Mouse (Mus musculus) hindbrain, postnatal 0 days (tissue): ENCODE data around the gene Slco1c1. TPM values are rescaled to one million over a fixed set of nuclear protein-coding genes. Genes with fewer than 3 reads are reported as not detected.

Experiments
- ATAC-seq: fragments of 200-750 bp; cut with Nextera tagmentation; 2 replicates; pipeline ENCODE4 v1.8.0; 2017; ENCODE audit warnings: mild to moderate bottlenecking, moderate TSS enrichment, moderate library complexity
- DNase-seq: peaks from one replicate; pipeline ENCODE4 v3.0.0-alpha.2; 2015; ENCODE audit warnings: low spot score
- H3K27ac ChIP-seq: fragments of 300-500 bp; sonication (generic); 2 replicates; pipeline ENCODE4 v1.5.1; 2014; ENCODE audit warnings: mild to moderate bottlenecking
- H3K27me3 ChIP-seq: fragments of 300-500 bp; sonication (generic); 2 replicates; pipeline ENCODE4 v1.6.1; 2014; ENCODE audit warnings: low read length, mixed read lengths; ENCODE audit not compliant: insufficient read depth
- H3K36me3 ChIP-seq: fragments of 300-500 bp; sonication (generic); 2 replicates; pipeline ENCODE4 v1.6.1; 2014; ENCODE audit warnings: low read length, mixed read lengths; ENCODE audit not compliant: insufficient read depth
- H3K4me1 ChIP-seq: fragments of 300-500 bp; sonication (generic); 2 replicates; pipeline ENCODE4 v1.6.1; 2014; ENCODE audit warnings: antibody characterized with exemption, low read length, mixed read lengths; ENCODE audit not compliant: insufficient read depth
- H3K4me2 ChIP-seq: fragments of 300-500 bp; sonication (generic); 2 replicates; pipeline ENCODE4 v1.6.1; 2014; ENCODE audit warnings: low read depth, mild to moderate bottlenecking, low read length, moderate library complexity, mixed read lengths
- H3K4me3 ChIP-seq: fragments of 300-500 bp; sonication (generic); 2 replicates; pipeline ENCODE4 v1.5.1; 2014; ENCODE audit warnings: low read length
- H3K9ac ChIP-seq: fragments of 300-500 bp; sonication (generic); replicated peaks from 2 replicates; pipeline ENCODE4 v1.6.1; 2014; ENCODE audit warnings: mild to moderate bottlenecking, low read length, moderate library complexity, mixed read lengths
- H3K9me3 ChIP-seq: fragments of 300-500 bp; sonication (generic); 2 replicates; pipeline ENCODE4 v1.6.1; 2016; ENCODE audit warnings: low read length, mixed read lengths
- CTCF ChIP-seq: IDR thresholded peaks from 2 replicates; pipeline ENCODE4 v1.5.1; 2016; ENCODE audit warnings: antibody characterized with exemption, control low read depth, low read depth
- WGBS: fragments of 180-500 bp; shearing (Covaris S2); extraction: QIAGEN DNeasy Blood & Tissue Kit; methylation state at CpG from one replicate; pipeline ENCODE4 v1.1.7; 2014; 5-methylcytosine and 5-hydroxymethylcytosine counted together
- polyA plus RNA-seq: library from polyadenylated mRNA; unstranded; fragments of >200 nt; fragmentation: Nextera tagmentation; extraction: Ambion mirVana; gene quantifications from 2 replicates; pipeline ENCODE4 v1.2.1, GENCODE M21; 2015
- total RNA-seq: library from RNA; depleted of rRNA; stranded (reverse); fragments of >200 nt; gene quantifications from 2 replicates; pipeline ENCODE4 v1.2.3, GENCODE M21; 2014; rRNA removed

Gene Slco1c1
- total and polyA plus RNA-seq, 2 experiments from 2014 or later, result 27.7 TPM

DNA sequence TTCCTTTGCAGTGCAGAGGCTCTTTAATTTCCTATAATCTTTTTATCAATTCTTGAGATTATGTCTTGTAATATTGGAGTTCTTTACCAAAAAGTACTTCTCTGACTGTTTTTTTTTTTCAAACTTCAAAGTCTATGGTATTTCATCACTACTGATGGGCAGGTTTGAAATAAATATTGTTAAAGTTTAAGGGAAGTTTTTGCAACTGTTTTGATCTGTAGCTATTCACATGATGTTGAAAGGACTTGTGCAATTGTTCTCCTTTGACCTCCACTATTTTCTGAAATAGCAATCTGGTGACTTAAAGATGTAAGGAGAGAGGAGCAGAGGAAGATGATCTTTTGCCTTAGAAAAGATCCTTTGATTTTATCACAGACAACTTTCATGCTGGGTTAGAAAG lies 89.8 kb downstream of the Slco1c1 start:
- H3K4me3 ChIP-seq, result no peak overlapping the region
- no peaks in the 10 kb centered on the region for H3K9me3 ChIP-seq
- no peak for TF ChIP-seq CTCF
- no peaks in the 10 kb centered on the region for H3K27me3 ChIP-seq
- no peak overlapping the region for H3K4me2 ChIP-seq
- H3K4me1 ChIP-seq, result no peaks in the 10 kb centered on the region
- no peak overlapping the region for H3K9ac ChIP-seq
- no peak overlapping the region for H3K27ac ChIP-seq
- ATAC-seq (no peak), DNase-seq (no peak)
- no peaks in the 10 kb centered on the region for H3K36me3 ChIP-seq

GRCm38 (mm10) chr6:141615348-141615747 lies 91.2 kb downstream of the Slco1c1 start:
- Histone ChIP-seq H3K27me3 (no peaks in the 10 kb centered on the region), H3K4me2 (no peak overlapping the region), H3K9ac (no peak overlapping the region), H3K36me3 (no peaks in the 10 kb centered on the region), H3K9me3 (no peaks in the 10 kb centered on the region), H3K27ac (no peak overlapping the region), H3K4me3 (no peak overlapping the region), H3K4me1 (no peaks in the 10 kb centered on the region)
- no peak for ATAC-seq
- no peak for DNase-seq
- WGBS, result 96% methylated on average over 3 of the region's 3 CpGs
- TF ChIP-seq CTCF, result no peak

Other genes starting within 250 kb of the Slco1c1 start
- not detected in 2 replicates for gene Slco1b2, start 105.2 kb downstream of the Slco1c1 start, total RNA-seq
- not detected in 2 replicates for gene Slco1b2, start 105.2 kb downstream of the Slco1c1 start, polyA plus RNA-seq
- gene Gm5724, start 249.4 kb downstream of the Slco1c1 start, total RNA-seq, result not detected in 2 replicates
- not detected in 2 replicates for gene Gm5724, start 249.4 kb downstream of the Slco1c1 start, polyA plus RNA-seq